Mouse (Mus musculus) left cerebral cortex, adult 2 months (tissue): Measurements from ENCODE around the gene Lmna. TPM values are rescaled to one million over a fixed set of nuclear protein-coding genes. Genes with fewer than 3 reads are reported as not detected.

Source experiments
- DNase-seq, 2 experiments: peaks; one replicate each; pipeline ENCODE4 v3.0.0; 2021 to 2022; ENCODE audit warnings: low spot score in 2 of 2, mixed read lengths in 1 of 2; ENCODE audit errors: extremely low spot score in 1 of 2
- H3K27ac ChIP-seq: fragments of 200-600 bp; 2 replicates; pipeline ENCODE4 v1.8.1; 2022
- H3K4me3 ChIP-seq: fragments of 200-600 bp; 2 replicates; pipeline ENCODE4 v1.8.1; 2022
- CTCF ChIP-seq: fragments of 200-600 bp; IDR thresholded peaks from 2 replicates; pipeline ENCODE4 v1.8.1; 2022; ENCODE audit warnings: antibody characterized with exemption, mild to moderate bottlenecking, moderate library complexity
- intact Hi-C: fragments of 180-260 bp; cut with DNase I; formaldehyde crosslinking; loops from one replicate; pipeline ENCODE4 v1.15.1; 2025
- long read RNA-seq, 2 experiments: library from polyadenylated mRNA; stranded (forward); transcript quantifications; one replicate each; pipeline ENCODE4 v2.0.0; 2021; ENCODE audit warnings: borderline mapping rate in 2 of 2
- total RNA-seq, 2 experiments: library from RNA; stranded (reverse); gene quantifications; 2 replicates each; pipeline ENCODE4 v1.2.3; 2021

Lmna gene
- 10 to 100 TPM; 59.3 to 61.7 TPM for total RNA-seq
- long read RNA-seq, experiment 1, transcript Lmna-201 (12 exons, 3,156 nt) = minor isoform, 23 of 114 reads
- long read RNA-seq, experiment 1, transcript Lmna-203 (10 exons, 2,021 nt) = major isoform, 52 of 114 reads
- long read RNA-seq, experiment 1, partial matches to known transcripts = 24 of 114 reads
- long read RNA-seq, experiment 1, other reads (novel, unspliced or antisense) = 11 of 114 reads
- long read RNA-seq, experiment 2, transcript Lmna-203 (10 exons, 2,021 nt) = major isoform, 45 of 116 reads
- long read RNA-seq, experiment 2, transcript Lmna-201 (12 exons, 3,156 nt) = minor isoform, 30 of 116 reads
- long read RNA-seq, experiment 2, partial matches to known transcripts = 16 of 116 reads
- long read RNA-seq, experiment 2, other reads (novel, unspliced or antisense) = 24 of 116 reads

- peak within 1 kb of the TSS; percentile 76 for H3K27ac ChIP-seq
- peak; percentile 86 to 90 for DNase-seq
- peak within 1 kb of the TSS; percentile 33 for H3K4me3 ChIP-seq
- peak; percentile 34 for TF ChIP-seq CTCF
- intact Hi-C loops = no loop called here
Observed at GRCm38 (mm10) chr3:88509692-88510420, at the start of gene Lmna. Gene Lmna, minus strand, starts transcription at chr3:88509956.

- no peak overlapping the region for H3K27ac ChIP-seq
- intact Hi-C loops = no loop called here
Observed at GRCm38 (mm10) chr3:88556616-88557015, 46.9 kb upstream of the Lmna start.

GRCm38 (mm10) chr3:88555731-88556130 is 46.0 kb upstream of the Lmna start:
- no peak for DNase-seq
- intact Hi-C loops = no loop called here
- TF ChIP-seq CTCF = no peak
- Histone ChIP-seq H3K27ac (no peak overlapping the region), H3K4me3 (no peak overlapping the region)

More at GRCm38 (mm10) chr3:88556616-88557015, 46.9 kb upstream of the Lmna start:
- H3K4me3 ChIP-seq = no peak overlapping the region
- no peak for TF ChIP-seq CTCF
- DNase-seq = no peak

- Histone ChIP-seq H3K27ac (no peak overlapping the region), H3K4me3 (no peak overlapping the region)
- no peak for TF ChIP-seq CTCF
- intact Hi-C loops = no loop called here
- no peak for DNase-seq
Observed at GRCm38 (mm10) chr3:88555069-88555605, 45.4 kb upstream of the Lmna start.

- no peak for TF ChIP-seq CTCF
- Histone ChIP-seq H3K27ac (peak overlapping the region; percentile 97), H3K4me3 (peak overlapping the region; percentile 94)
- intact Hi-C loops = no loop called here
- DNase-seq = peak; percentile 62 to 64
Observed at GRCm38 (mm10) chr3:88553880-88554586, 44.3 kb upstream of the Lmna start.

- peak within 1 kb of the TSS; percentile 97 for H3K27ac ChIP-seq
- peak; percentile 83 for TF ChIP-seq CTCF
- DNase-seq = peak; percentile 90 to 93
- peak within 1 kb of the TSS; percentile 94 for H3K4me3 ChIP-seq
- intact Hi-C loops = no loop called here
Observed at GRCm38 (mm10) chr3:88553525-88553879, 43.7 kb upstream of the Lmna start, which contains the start of gene Ubqln4. Gene Ubqln4, plus strand, starts transcription at chr3:88553758.

- intact Hi-C loops = no loop called here
Observed at GRCm38 (mm10) chr3:88552676-88553524, 43.1 kb upstream of the Lmna start, which contains the start of gene Lamtor2. Gene Lamtor2, minus strand, starts transcription at chr3:88553074.

GRCm38 (mm10) chr3:88552082-88552645 is 42.4 kb upstream of the Lmna start:
- intact Hi-C loops = no loop called here
- TF ChIP-seq CTCF = no peak
- H3K4me3 ChIP-seq = peak overlapping the region; percentile 94
- no peak for DNase-seq
- H3K27ac ChIP-seq = peak overlapping the region; percentile 83

More at GRCm38 (mm10) chr3:88552676-88553524, 43.1 kb upstream of the Lmna start, which contains the start of gene Lamtor2:
- Histone ChIP-seq H3K4me3 (peak within 1 kb of the TSS; percentile 94), H3K27ac (peak within 1 kb of the TSS; percentile 97)
- no peak for TF ChIP-seq CTCF
- peak; percentile 97 for DNase-seq

GRCm38 (mm10) chr3:88551586-88551985 is 41.8 kb upstream of the Lmna start:
- no peak overlapping the region for H3K27ac ChIP-seq
- intact Hi-C loops = no loop called here
- H3K4me3 ChIP-seq = peak overlapping the region; percentile 94
- DNase-seq = no peak
- no peak for TF ChIP-seq CTCF

GRCm38 (mm10) chr3:88548180-88548917 is 38.6 kb upstream of the Lmna start, which contains the start of gene Rab25:
Gene Rab25, minus strand, starts transcription at chr3:88548300.
- intact Hi-C loops = no loop called here
- no peak for TF ChIP-seq CTCF
- H3K27ac ChIP-seq = no peak within 1 kb of the TSS
- no peak for DNase-seq
- no peak within 1 kb of the TSS for H3K4me3 ChIP-seq
